In genomic region chr11:78793116-78793515, GRCm38 (mm10) we compare ENCODE assay signal across 12 mouse cellular contexts. TPM values are rescaled to one million over a fixed set of nuclear protein-coding genes. Genes with fewer than 3 reads are reported as not detected.
DNase-seq lines count a peak whose midpoint lies in the region; ATAC-seq and TF ChIP-seq lines count a peak whose summit lies in the region.
"Had no signal": no experiment of that assay in that cellular context is flagged by ENCODE, and none has a peak within 500 bp of the region (broad histone marks: within the 10 kb centered on the region; RNA-seq: fewer than 3 reads in every experiment).

No protein-coding gene starts in this region.

- H3K4me3 ChIP-seq in kidney, embryonic 14.5 days (ENCODE audit: low read length) = no peak overlapping the region
- H3K4me3 ChIP-seq in olfactory bulb, adult 2 months (ENCODE audit: insufficient read depth, low read depth, low read length) = no peak overlapping the region
- H3K4me3 ChIP-seq: hindbrain, embryonic 12.5 days; midbrain, embryonic 15.5 days had no signal

- H3K4me2 ChIP-seq in kidney, embryonic 14.5 days (replicated peaks; ENCODE audit: low read depth, low read length) = peak overlapping the region; percentile 25; the same call in 1 of the 2 replicates

- no peak for DNase-seq in kidney, postnatal 14 days
- DNase-seq in CD4-positive, CD25-positive, alpha-beta regulatory T cell, adult 2 months (ENCODE audit: low read depth, low spot score) = peak; percentile 49
- DNase-seq in brain, adult 2 months (ENCODE audit: low read depth, low spot score) = peak; percentile 73
- DNase-seq in gastrocnemius, postnatal 25 days = no peak
- no peak for DNase-seq in adrenal gland, postnatal 25 days
- no peak for DNase-seq in heart, adult 8-10 months (ENCODE audit: low spot score)
- DNase-seq: adrenal gland, postnatal 36 days had no signal

- no peak for ATAC-seq in kidney, embryonic 14.5 days (ENCODE audit: low FRiP score, low TSS enrichment)
- ATAC-seq: lung, postnatal 0 days; midbrain, embryonic 15.5 days had no signal

- H3K9me3 ChIP-seq in kidney, embryonic 14.5 days (ENCODE audit: control insufficient read depth, low read length) = no peaks in the 10 kb centered on the region
- H3K9me3 ChIP-seq: hindbrain, embryonic 12.5 days; midbrain, embryonic 15.5 days had no signal

- no peak overlapping the region for H3K9ac ChIP-seq in kidney, embryonic 14.5 days (ENCODE audit: low read depth, low read length)
- H3K9ac ChIP-seq: hindbrain, embryonic 12.5 days; midbrain, embryonic 15.5 days had no signal

- H3K4me1 ChIP-seq in kidney, embryonic 14.5 days (ENCODE audit: control insufficient read depth, insufficient read depth, low read length) = peaks cover 15% of the 10 kb centered on the region
- peaks cover 22% of the 10 kb centered on the region for H3K4me1 ChIP-seq in olfactory bulb, adult 2 months (ENCODE audit: control insufficient read depth, insufficient read depth, low read length)

- no peak overlapping the region for H3K27ac ChIP-seq in kidney, embryonic 14.5 days (ENCODE audit: low read depth, low read length)
- peak overlapping the region; percentile 76 for H3K27ac ChIP-seq in olfactory bulb, adult 2 months (ENCODE audit: insufficient read depth, low read depth, low read length)
- H3K27ac ChIP-seq: hindbrain, embryonic 12.5 days; midbrain, embryonic 15.5 days had no signal

- H3K36me3 ChIP-seq in kidney, embryonic 14.5 days (ENCODE audit: control insufficient read depth, insufficient read depth, low read length) = no peaks in the 10 kb centered on the region
- H3K36me3 ChIP-seq: hindbrain, embryonic 12.5 days; midbrain, embryonic 15.5 days had no signal

- TF ChIP-seq CTCF in olfactory bulb, adult 2 months (IDR thresholded peaks at IDR 0.05; ENCODE audit: insufficient read depth, low read depth, low read length) = no peak

- H3K27me3 ChIP-seq in kidney, embryonic 14.5 days (ENCODE audit: control insufficient read depth, insufficient read depth, low read length) = no peaks in the 10 kb centered on the region
- H3K27me3 ChIP-seq: midbrain, embryonic 15.5 days had no signal

- no peak for TF ChIP-seq POLR2A in olfactory bulb, adult 2 months (IDR thresholded peaks at IDR 0.05; ENCODE audit: insufficient read depth, low read depth, low read length)

- WGBS in kidney, embryonic 14.5 days = 79% methylated on average over 11 of the region's 11 CpGs
- 61% methylated on average over 11 of the region's 11 CpGs for WGBS in olfactory bulb, adult 2 months

RNA-seq across cellular contexts. Expression of gene Lyrm9, which starts 33.3 kb away (rescaled TPM):
- polyA plus RNA-seq in kidney, embryonic 14.5 days (2014; fragmentation: Nextera tagmentation; extraction: Ambion mirVana) = 23.3 and 25.5 TPM in 2 replicates
- polyA plus RNA-seq in olfactory bulb, adult 2 months (2012; ENCODE audit: insufficient read depth, insufficient read length, low replicate concordance, missing spikeins) = not detected in 2 replicates
- 10 to 100 TPM; 10.8 to 14.5 TPM for total RNA-seq in gastrocnemius, postnatal 25 days (2021)
- total RNA-seq in adrenal gland, postnatal 25 days (2021) = 42.8 and 59.0 TPM in 2 replicates
- total RNA-seq in heart, adult 8-10 months (2022) = 10 to 100 TPM; 34.3 to 51.3 (median 39.8) TPM

RNA-seq across cellular contexts. Expression of gene Ccnq, which starts 41.6 kb away (rescaled TPM):
- polyA plus RNA-seq in kidney, embryonic 14.5 days (2014; fragmentation: Nextera tagmentation; extraction: Ambion mirVana) = 47.8 and 50.8 TPM in 2 replicates
- polyA plus RNA-seq in olfactory bulb, adult 2 months (2012; ENCODE audit: insufficient read depth, insufficient read length, low replicate concordance, missing spikeins) = not detected in 2 replicates
- 1 to 10 TPM; 9.5 to 10.0 TPM for total RNA-seq in gastrocnemius, postnatal 25 days (2021)
- total RNA-seq in adrenal gland, postnatal 25 days (2021) = 66.6 and 73.8 TPM in 2 replicates
- total RNA-seq in heart, adult 8-10 months (2022) = 10 to 100 TPM; 18.2 to 20.6 (median 18.8) TPM

Comparison
In these comparisons a context has a peak if more than half of its experiments do, and no peak if none do; other contexts are left out.
1. DNase-seq: peak in CD4-positive, CD25-positive, alpha-beta regulatory T cell, adult 2 months (single experiment) and brain, adult 2 months (single experiment); none in kidney, postnatal 14 days (single experiment), gastrocnemius, postnatal 25 days (single experiment), adrenal gland, postnatal 25 days (single experiment) and heart, adult 8-10 months (single experiment).